Mouse (Mus musculus) neural tube, embryonic 15.5 days (tissue): ENCODE data around the gene Mrpl53. TPM values are rescaled to one million over a fixed set of nuclear protein-coding genes. Genes with fewer than 3 reads are reported as not detected.
"Not testable (repeated sequence)": the region's sequence is repeated elsewhere in the genome, so short reads cannot be mapped to it uniquely, and the experiment has no call there.

ENCODE experiments used
- ATAC-seq: fragments of 200-750 bp; cut with Nextera tagmentation; 2 replicates; pipeline ENCODE4 v1.8.0; 2017; ENCODE audit warnings: mild to moderate bottlenecking, moderate TSS enrichment, moderate library complexity; ENCODE audit not compliant: low FRiP score
- H3K27ac ChIP-seq: fragments of 300-500 bp; sonication (generic); replicated peaks from 2 replicates; pipeline ENCODE4 v1.5.1; 2015; ENCODE audit warnings: mild to moderate bottlenecking, inconsistent platforms
- H3K27me3 ChIP-seq: fragments of 300-500 bp; sonication (generic); replicated peaks from 2 replicates; pipeline ENCODE4 v1.6.1; 2015; ENCODE audit warnings: inconsistent platforms
- H3K36me3 ChIP-seq: fragments of 300-500 bp; sonication (generic); 2 replicates; pipeline ENCODE4 v1.6.1; 2015; ENCODE audit warnings: inconsistent platforms
- H3K4me1 ChIP-seq: fragments of 300-500 bp; sonication (generic); 2 replicates; pipeline ENCODE4 v1.6.1; 2015; ENCODE audit warnings: inconsistent platforms
- H3K4me2 ChIP-seq: fragments of 300-500 bp; sonication (generic); 2 replicates; pipeline ENCODE4 v1.6.1; 2015; ENCODE audit warnings: inconsistent platforms, mild to moderate bottlenecking, moderate library complexity
- H3K4me3 ChIP-seq: fragments of 300-500 bp; sonication (generic); replicated peaks from 2 replicates; pipeline ENCODE4 v1.5.1; 2015; ENCODE audit warnings: mild to moderate bottlenecking, inconsistent platforms
- H3K9ac ChIP-seq: fragments of 300-500 bp; sonication (generic); replicated peaks from 2 replicates; pipeline ENCODE4 v1.6.1; 2015; ENCODE audit warnings: mild to moderate bottlenecking, inconsistent platforms
- H3K9me3 ChIP-seq: fragments of 300-500 bp; sonication (generic); replicated peaks from 2 replicates; pipeline ENCODE4 v1.6.1; 2016; ENCODE audit warnings: inconsistent platforms
- WGBS: fragments of 180-500 bp; shearing (Covaris S2); methylation state at CpG from one replicate; pipeline ENCODE4 v1.1.7; 2015; ENCODE audit warnings: mixed read lengths; 5-methylcytosine and 5-hydroxymethylcytosine counted together
- microRNA counts: library from miRNA; unstranded; fragments of <30 nt; microRNA quantifications from one replicate; lab custom pipeline; 2016
- microRNA-seq: library from miRNA; unstranded; fragments of <30 nt; microRNA quantifications from one replicate; pipeline ENCODE4, GENCODE M21; 2017
- polyA plus RNA-seq: library from polyadenylated mRNA; unstranded; fragments of >200 nt; fragmentation: Nextera tagmentation; extraction: Ambion mirVana; gene quantifications from 2 replicates; pipeline ENCODE4 v1.2.1, GENCODE M21; 2015

Mrpl53 gene
- polyA plus RNA-seq, 1 experiment from 2014 or later = 123 TPM

GRCm38 (mm10) chr6:83159456-83159855 is 50.6 kb downstream of the Mrpl53 start:
- not testable (repeated sequence) for H3K9ac ChIP-seq, ATAC-seq, H3K4me3 ChIP-seq, H3K36me3 ChIP-seq, H3K4me2 ChIP-seq, H3K9me3 ChIP-seq, H3K27ac ChIP-seq
- WGBS = 30% methylated on average over 3 of the region's 3 CpGs
- peaks cover 32% of the 10 kb centered on the region for H3K27me3 ChIP-seq
- H3K4me1 ChIP-seq = peaks cover 39% of the 10 kb centered on the region

MicroRNAs within 50 kb of the gene (microRNA counts, 519-probe panel; counts per million panel counts)
- 1,400 counts per million, percentile 12 among the panel's probes with 10 or more counts for microRNA mmu-miR-3470a+mmu-miR-3470b (lab: Ali Mortazavi, UCI)

Small RNAs within 50 kb of the gene (microRNA-seq; reads per million reads assigned to microRNA genes)
- gene Mir3470a = not detected

Other genes with a start within 250 kb of the Mrpl53 start
- 24.3 and 26.1 TPM in 2 replicates for gene Sema4f, start 169.3 kb upstream of the Mrpl53 start, polyA plus RNA-seq
- gene M1ap, start 162.1 kb upstream of the Mrpl53 start, polyA plus RNA-seq = 0.20 TPM in 1 of 2 replicates, not detected in the other
- 2.4 and 6.8 TPM in 2 replicates for gene Dok1, start 75.6 kb upstream of the Mrpl53 start, polyA plus RNA-seq
- gene Loxl3, start 74.9 kb upstream of the Mrpl53 start, polyA plus RNA-seq = 7.6 and 8.6 TPM in 2 replicates
- gene Aup1, start 54.5 kb upstream of the Mrpl53 start, polyA plus RNA-seq = 182 and 185 TPM in 2 replicates
- gene Htra2, start 53.8 kb upstream of the Mrpl53 start, polyA plus RNA-seq = 80.8 and 83.1 TPM in 2 replicates
- 0.45 and 1.7 TPM in 2 replicates for gene Dqx1, start 51.2 kb upstream of the Mrpl53 start, polyA plus RNA-seq
- 2.6 and 4.7 TPM in 2 replicates for gene Tlx2, start 38.7 kb upstream of the Mrpl53 start, polyA plus RNA-seq
- gene Pcgf1, start 31.2 kb upstream of the Mrpl53 start, polyA plus RNA-seq = 45.4 and 50.8 TPM in 2 replicates
- gene Lbx2, start 22.7 kb upstream of the Mrpl53 start, polyA plus RNA-seq = 0.24 and 0.32 TPM in 2 replicates
- gene Ccdc142, start 7.4 kb upstream of the Mrpl53 start, polyA plus RNA-seq = 7.0 and 7.7 TPM in 2 replicates
- 4.8 and 7.6 TPM in 2 replicates for gene Gm42688, start 7.4 kb upstream of the Mrpl53 start, polyA plus RNA-seq
- gene Mogs, start 6.5 kb downstream of the Mrpl53 start, polyA plus RNA-seq = 26.1 and 31.3 TPM in 2 replicates
- gene Wbp1, start 12.5 kb downstream of the Mrpl53 start, polyA plus RNA-seq = 146 and 155 TPM in 2 replicates
- 12.0 and 12.3 TPM in 2 replicates for gene Ino80b, start 16.4 kb downstream of the Mrpl53 start, polyA plus RNA-seq
- 17.1 and 23.7 TPM in 2 replicates for gene Rtkn, start 26.4 kb downstream of the Mrpl53 start, polyA plus RNA-seq
- 14.7 and 18.6 TPM in 2 replicates for gene Wdr54, start 47.4 kb downstream of the Mrpl53 start, polyA plus RNA-seq
- 7.9 and 8.2 TPM in 2 replicates for gene 1700003E16Rik, start 47.4 kb downstream of the Mrpl53 start, polyA plus RNA-seq
- 149 and 153 TPM in 2 replicates for gene Dctn1, start 56.9 kb downstream of the Mrpl53 start, polyA plus RNA-seq
- gene Slc4a5, start 110.8 kb downstream of the Mrpl53 start, polyA plus RNA-seq = 0.27 and 0.57 TPM in 2 replicates
- gene Mthfd2, start 216.9 kb downstream of the Mrpl53 start, polyA plus RNA-seq = 30.9 and 34.7 TPM in 2 replicates
- gene Mob1a, start 217.0 kb downstream of the Mrpl53 start, polyA plus RNA-seq = 20.2 and 31.3 TPM in 2 replicates
- 60.1 and 73.0 TPM in 2 replicates for gene Bola3, start 240.1 kb downstream of the Mrpl53 start, polyA plus RNA-seq